Mouse (Mus musculus) cortical plate, adult 2 months (tissue): ENCODE measurements around the gene 2410131K14Rik. TPM values are rescaled to one million over a fixed set of nuclear protein-coding genes. Genes with fewer than 3 reads are reported as not detected.

Experiments
- H3K27ac ChIP-seq: fragments of 200-500 bp; 2 replicates; pipeline ENCODE4 v1.5.1; 2012; ENCODE audit warnings: low read length, control low read depth, inconsistent platforms; ENCODE audit not compliant: insufficient read depth
- H3K4me1 ChIP-seq: fragments of 200-500 bp; 2 replicates; pipeline ENCODE4 v1.6.1; 2011; ENCODE audit warnings: low read length; ENCODE audit not compliant: control insufficient read depth, insufficient read depth
- H3K4me3 ChIP-seq: fragments of 200-500 bp; 2 replicates; pipeline ENCODE4 v1.5.1; 2011; ENCODE audit warnings: mild to moderate bottlenecking, low read length, control low read depth; ENCODE audit not compliant: insufficient read depth
- CTCF ChIP-seq: fragments of 200-500 bp; IDR thresholded peaks from 2 replicates; pipeline ENCODE4 v1.5.1; 2011; ENCODE audit warnings: mild to moderate bottlenecking, control low read depth, low read length; ENCODE audit not compliant: insufficient read depth; ENCODE audit errors: extremely low read depth
- POLR2A ChIP-seq: fragments of 200-500 bp; IDR thresholded peaks from 2 replicates; pipeline ENCODE4 v1.6.1; 2011; ENCODE audit warnings: mild to moderate bottlenecking, low read length, control low read depth; ENCODE audit not compliant: insufficient read depth; ENCODE audit errors: extremely low read depth
- polyA plus RNA-seq: library from polyadenylated mRNA; depleted of rRNA; stranded (reverse); fragments of >200 nt; gene quantifications from 2 replicates; pipeline ENCODE4 v1.2.3, GENCODE M21; 2012

Gene 2410131K14Rik
- polyA plus RNA-seq, 1 experiment = 15.0 TPM

DNA sequence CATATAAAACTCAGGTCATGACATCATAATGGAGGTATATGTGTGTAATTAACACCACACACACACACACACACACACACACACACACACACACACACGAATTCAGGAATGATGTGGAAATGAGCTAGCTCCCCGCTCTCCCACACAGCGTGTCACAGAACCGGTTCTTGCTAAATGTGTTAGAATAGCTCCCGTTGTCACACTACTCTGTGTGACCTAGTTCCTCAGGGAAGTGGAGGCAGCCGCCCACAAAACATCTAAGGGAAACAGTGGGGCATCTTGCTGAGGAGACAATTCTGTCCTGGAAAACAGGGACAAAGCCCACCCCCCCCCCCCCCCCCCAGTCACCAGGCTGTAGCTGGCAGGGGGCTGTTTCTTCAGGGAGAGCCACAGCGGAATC lies 31.3 kb downstream of the 2410131K14Rik start:
- H3K27ac ChIP-seq = no peak overlapping the region
- 0 out of 2 replicates have a peak, but pooled peaks cover 2% of the 10 kb centered on the region for H3K4me1 ChIP-seq
- no peak overlapping the region for H3K4me3 ChIP-seq
- TF ChIP-seq POLR2A = no peak
- TF ChIP-seq CTCF = no peak

DNA sequence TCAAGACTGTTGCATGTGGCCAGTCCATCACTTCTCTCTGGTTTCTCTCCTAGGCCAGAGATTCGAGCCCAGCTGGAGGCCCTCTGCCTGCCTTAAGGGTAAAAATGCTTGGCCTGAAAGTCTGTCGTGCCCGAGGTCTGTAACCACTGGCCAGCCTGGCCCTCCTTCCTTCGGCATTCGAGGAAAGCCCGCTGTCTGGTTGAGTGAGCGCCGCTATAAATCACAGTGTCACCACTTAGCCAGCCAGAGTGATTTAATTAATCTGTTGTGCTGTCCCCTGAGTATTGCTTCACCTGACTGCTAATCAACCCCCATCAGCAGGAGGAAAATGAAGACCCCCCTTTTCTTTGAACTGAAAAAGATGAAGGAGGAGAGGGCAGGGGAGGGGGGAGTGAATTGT lies 31.7 kb downstream of the 2410131K14Rik start:
- Histone ChIP-seq H3K4me1 (0 out of 2 replicates have a peak, but pooled peaks cover 2% of the 10 kb centered on the region), H3K4me3 (no peak overlapping the region), H3K27ac (no peak overlapping the region)
- TF ChIP-seq POLR2A (no peak), CTCF (no peak)

GRCm38 (mm10) chr5:118277741-118278495 lies 32.9 kb downstream of the 2410131K14Rik start:
- TF ChIP-seq POLR2A (no peak), CTCF (no peak)

DNA sequence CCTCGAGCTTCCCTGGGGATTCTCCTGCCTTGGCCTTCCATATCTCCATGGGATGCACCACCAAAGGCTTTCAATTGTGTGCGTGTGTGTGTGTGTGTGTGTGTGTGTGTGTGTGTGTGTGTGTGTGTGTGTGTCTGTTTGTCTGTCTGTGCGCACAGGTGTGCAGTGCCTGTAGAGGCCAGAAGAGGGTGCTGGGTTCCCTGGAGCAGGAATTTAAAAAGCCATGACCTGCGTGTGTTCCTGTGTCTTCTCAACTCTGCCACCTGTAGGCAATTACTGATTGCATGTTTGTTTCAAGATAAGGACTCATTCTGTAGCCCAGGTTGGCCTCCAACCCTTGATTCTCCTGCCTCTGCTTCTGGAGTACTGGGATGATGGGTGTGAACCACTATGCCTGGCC lies 46.4 kb downstream of the 2410131K14Rik start:
- TF ChIP-seq POLR2A (no peak), CTCF (no peak)
- H3K4me1 ChIP-seq = no peaks in the 10 kb centered on the region
- no peak overlapping the region for H3K27ac ChIP-seq
- no peak overlapping the region for H3K4me3 ChIP-seq

More at GRCm38 (mm10) chr5:118277741-118278495, 32.9 kb downstream of the 2410131K14Rik start:
- Histone ChIP-seq H3K4me3 (no peak overlapping the region), H3K27ac (no peak overlapping the region), H3K4me1 (0 out of 2 replicates have a peak, but pooled peaks cover 2% of the 10 kb centered on the region)

GRCm38 (mm10) chr5:118292476-118292875 lies 47.4 kb downstream of the 2410131K14Rik start:
- TF ChIP-seq POLR2A (no peak), CTCF (no peak)
- no peaks in the 10 kb centered on the region; the same call in 1 of the 2 replicates for H3K4me1 ChIP-seq
- H3K4me3 ChIP-seq = no peak overlapping the region
- H3K27ac ChIP-seq = no peak overlapping the region

- Histone ChIP-seq H3K27ac (no peak overlapping the region), H3K4me1 (no peaks in the 10 kb centered on the region; the same call in 1 of the 2 replicates), H3K4me3 (no peak overlapping the region)
These were observed 49.2 kb downstream of the 2410131K14Rik start for GRCm38 (mm10) chr5:118294086-118294864.

DNA sequence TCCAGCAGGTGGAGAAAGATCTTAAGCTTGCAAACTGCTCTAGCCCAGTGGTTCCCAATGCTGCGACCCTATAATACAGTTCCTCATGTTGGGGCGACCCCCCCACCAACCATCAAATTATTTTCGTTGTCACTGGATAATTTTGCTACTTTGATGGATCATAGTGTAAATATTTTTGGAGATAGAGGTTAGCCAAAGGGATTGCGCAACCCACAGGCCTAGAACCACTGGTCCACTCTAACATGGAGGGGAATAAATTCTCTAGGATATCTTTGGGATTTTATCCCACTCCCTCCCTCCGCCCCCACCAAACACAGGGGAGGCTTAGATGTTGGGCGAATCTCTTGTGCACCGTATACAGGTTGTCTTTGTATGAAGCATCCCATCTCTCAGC lies 49.8 kb downstream of the 2410131K14Rik start:
- Histone ChIP-seq H3K4me1 (peaks cover 3% of the 10 kb centered on the region), H3K4me3 (no peak overlapping the region), H3K27ac (no peak overlapping the region)
- no peak for TF ChIP-seq POLR2A
- TF ChIP-seq CTCF = no peak

More at GRCm38 (mm10) chr5:118294086-118294864, 49.2 kb downstream of the 2410131K14Rik start:
- TF ChIP-seq CTCF (no peak), POLR2A (no peak)

- TF ChIP-seq CTCF = no peak
- TF ChIP-seq POLR2A = no peak
- Histone ChIP-seq H3K4me1 (peaks cover 5% of the 10 kb centered on the region), H3K27ac (no peak overlapping the region), H3K4me3 (no peak overlapping the region)
These were observed 52.3 kb downstream of the 2410131K14Rik start for GRCm38 (mm10) chr5:118297338-118297746.

DNA sequence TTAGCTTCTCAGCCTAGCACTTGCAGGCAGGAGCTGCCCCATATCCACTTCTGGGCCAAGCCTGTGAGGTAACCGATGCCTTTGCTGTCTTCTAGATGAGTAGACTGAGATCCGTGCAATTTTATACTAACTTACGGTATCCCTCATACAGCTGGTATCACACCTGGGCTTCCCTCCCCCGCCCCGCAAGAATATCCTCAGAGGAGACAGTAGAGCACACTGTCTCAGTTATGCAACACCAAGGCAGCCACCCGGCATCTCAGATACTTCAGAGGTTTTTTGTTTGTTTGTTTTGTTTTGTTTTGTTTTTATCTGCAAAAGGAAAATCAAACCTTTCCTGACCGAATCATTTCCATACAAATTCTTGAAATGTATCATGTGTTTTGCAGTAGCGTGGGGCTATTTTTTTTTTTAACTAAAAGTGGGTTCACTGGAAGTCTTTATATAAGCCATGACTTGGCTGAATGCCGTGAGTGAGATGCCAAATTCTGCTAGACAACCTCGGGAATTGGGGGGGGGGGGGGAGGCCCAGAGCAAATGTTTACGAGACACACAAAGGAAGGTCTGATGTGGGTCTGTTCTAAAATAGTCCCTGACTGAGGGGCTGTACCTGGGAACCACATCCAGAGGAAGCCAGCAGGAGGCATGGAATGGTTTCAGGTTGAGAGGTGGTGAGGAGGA lies 54.8 kb downstream of the 2410131K14Rik start:
- no peak overlapping the region for H3K27ac ChIP-seq
- H3K4me1 ChIP-seq = peaks cover 6% of the 10 kb centered on the region
- TF ChIP-seq CTCF = no peak
- H3K4me3 ChIP-seq = no peak overlapping the region
